Mouse (Mus musculus): ENCODE measurements around the gene Noxred1. TPM values are rescaled to one million over a fixed set of nuclear protein-coding genes. Genes with fewer than 3 reads are reported as not detected.

Gene Noxred1
- total RNA-seq, 2 experiments from 2014 or later, result 2.2 to 2.5 TPM

Small RNA genes lying within 50 kb of the gene (microRNA-seq; reads per million reads assigned to microRNA genes)
- 0 reads per million in 2 experiments for gene Gm47293

Other genes starting within 250 kb of the Noxred1 start
- 1 to 10 TPM; 7.9 TPM for gene Zdhhc22, start 248.3 kb downstream of the Noxred1 start, total RNA-seq (2021)
- 10 to 100 TPM; 34.9 to 35.3 TPM for gene Tmem63c, start 217.4 kb downstream of the Noxred1 start, total RNA-seq (2021)
- gene Ngb, start 136.2 kb downstream of the Noxred1 start, total RNA-seq (2021), result 1 to 10 TPM; 2.5 to 3.0 TPM
- gene Gstz1, start 91.6 kb downstream of the Noxred1 start, total RNA-seq (2021), result 10 to 100 TPM; 47.1 to 50.3 TPM
- 10 to 100 TPM; 15.2 to 16.7 TPM for gene Pomt2, start 90.8 kb downstream of the Noxred1 start, total RNA-seq (2021)
- gene Samd15, start 39.0 kb downstream of the Noxred1 start, total RNA-seq (2021), result 1 to 10 TPM; 3.2 to 3.4 TPM
- 10 to 100 TPM; 28.6 to 29.4 TPM for gene Tmed8, start 38.3 kb downstream of the Noxred1 start, total RNA-seq (2021)
- 10 to 100 TPM; 51.8 to 52.9 TPM for gene Vipas39, start 27.5 kb upstream of the Noxred1 start, total RNA-seq (2021)
- 100 to 1,000 TPM; 192 to 196 TPM for gene Ahsa1, start 27.7 kb upstream of the Noxred1 start, total RNA-seq (2021)
- gene Ism2, start 61.0 kb upstream of the Noxred1 start, total RNA-seq (2021), result under 1 TPM in 1 of 2 experiments, not detected in 1; 0.20 TPM
- 10 to 100 TPM; 24.6 to 40.9 TPM for gene Sptlc2, start 149.6 kb upstream of the Noxred1 start, total RNA-seq (2021)
- gene Slirp, start 205.2 kb upstream of the Noxred1 start, total RNA-seq (2021), result 10 to 100 TPM; 94.4 to 97.2 TPM
- gene Alkbh1, start 205.3 kb upstream of the Noxred1 start, total RNA-seq (2021), result 10 to 100 TPM; 19.4 to 21.0 TPM
- 10 to 100 TPM; 62.3 to 68.8 TPM for gene Snw1, start 233.5 kb upstream of the Noxred1 start, total RNA-seq (2021)

Measured in layer of hippocampus, adult 18-20 months (tissue).